Mouse (Mus musculus) liver, postnatal 0 days (tissue): ENCODE results near the gene Coq8b. TPM values are rescaled to one million over a fixed set of nuclear protein-coding genes. Genes with fewer than 3 reads are reported as not detected.
A peak's percentile ranks its signal among the peaks of the same experiment; 100 is the strongest.

Source experiments
- ATAC-seq: fragments of 200-750 bp; cut with Nextera tagmentation; 2 replicates; pipeline ENCODE4 v1.8.0; 2017; ENCODE audit warnings: mild to moderate bottlenecking, moderate library complexity
- DNase-seq: peaks from one replicate; pipeline ENCODE4 v3.0.0-alpha.2; 2016
- H3K27ac ChIP-seq: fragments of 300-500 bp; sonication (generic); 2 replicates; pipeline ENCODE4 v1.5.1; 2014; ENCODE audit warnings: antibody characterized with exemption, moderate library complexity, mild to moderate bottlenecking, low read depth
- H3K27me3 ChIP-seq: fragments of 300-500 bp; sonication (generic); 2 replicates; pipeline ENCODE4 v1.6.1; 2014; ENCODE audit warnings: low read length, control low read depth, mixed read lengths; ENCODE audit not compliant: insufficient read depth
- H3K36me3 ChIP-seq: fragments of 300-500 bp; sonication (generic); replicated peaks from 2 replicates; pipeline ENCODE4 v1.6.1; 2014; ENCODE audit warnings: mild to moderate bottlenecking, control low read depth, low read length, moderate library complexity, mixed read lengths; ENCODE audit not compliant: insufficient read depth
- H3K4me1 ChIP-seq: fragments of 300-500 bp; sonication (generic); 2 replicates; pipeline ENCODE4 v1.6.1; 2014; ENCODE audit warnings: antibody characterized with exemption, mild to moderate bottlenecking, control low read depth; ENCODE audit not compliant: insufficient read depth
- H3K4me2 ChIP-seq: fragments of 300-500 bp; sonication (generic); 2 replicates; pipeline ENCODE4 v1.6.1; 2014; ENCODE audit warnings: low read depth, mild to moderate bottlenecking, low read length, moderate library complexity, mixed read lengths
- H3K4me3 ChIP-seq: fragments of 300-500 bp; sonication (generic); 2 replicates; pipeline ENCODE4 v1.5.1; 2014; ENCODE audit warnings: low read depth, low read length
- H3K9ac ChIP-seq: fragments of 300-500 bp; sonication (generic); replicated peaks from 2 replicates; pipeline ENCODE4 v1.6.1; 2014; ENCODE audit warnings: mild to moderate bottlenecking, moderate library complexity
- H3K9me3 ChIP-seq: fragments of 300-500 bp; sonication (generic); 2 replicates; pipeline ENCODE4 v1.6.1; 2016; ENCODE audit warnings: mild to moderate bottlenecking, control low read depth, low read length, mixed read lengths
- CTCF ChIP-seq: sonication (generic); IDR thresholded peaks from 2 replicates; pipeline ENCODE4 v1.5.1; 2016; ENCODE audit warnings: antibody characterized with exemption, low read depth
- EP300 ChIP-seq: IDR thresholded peaks from 2 replicates; pipeline ENCODE4 v1.6.1; 2016; ENCODE audit warnings: antibody characterized with exemption, low read depth, mild to moderate bottlenecking
- WGBS: fragments of 180-500 bp; shearing (Covaris S2); extraction: QIAGEN DNeasy Blood & Tissue Kit; methylation state at CpG from one replicate; pipeline ENCODE4 v1.1.7; 2014; ENCODE audit not compliant: insufficient replicate concordance; 5-methylcytosine and 5-hydroxymethylcytosine counted together
- polyA plus RNA-seq: library from polyadenylated mRNA; unstranded; fragments of >200 nt; fragmentation: Nextera tagmentation; extraction: Ambion mirVana; gene quantifications from 2 replicates; pipeline ENCODE4 v1.2.1, GENCODE M21; 2015

The Coq8b gene
- polyA plus RNA-seq, 1 experiment from 2014 or later: 20.1 TPM

DNA sequence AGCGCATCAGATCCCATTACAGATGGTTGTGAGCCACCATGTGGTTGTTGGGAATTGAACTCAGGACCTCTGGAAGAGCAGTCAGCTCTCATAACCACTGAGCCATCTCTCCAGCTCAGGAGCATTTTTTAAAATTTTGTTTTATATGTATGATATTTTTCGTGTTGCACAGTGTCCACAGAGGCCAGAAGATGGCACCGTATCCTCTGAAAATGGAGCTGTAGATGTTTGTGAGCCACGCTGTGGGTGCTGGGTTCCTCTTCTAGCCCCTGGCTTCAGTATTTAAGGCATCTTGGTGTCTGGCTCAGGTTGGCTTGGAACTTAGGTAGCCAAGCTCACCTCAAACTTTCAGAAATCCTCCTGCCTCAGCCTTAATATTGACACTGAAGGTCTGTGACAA, 63.7 kb downstream of the Coq8b start:
- no peak for ATAC-seq
- no peak for DNase-seq
- no peak overlapping the region for H3K27ac ChIP-seq
- no peak overlapping the region for H3K4me2 ChIP-seq
- no peak overlapping the region for H3K9ac ChIP-seq
- H3K4me1 ChIP-seq: no peaks in the 10 kb centered on the region
- no peaks in the 10 kb centered on the region for H3K9me3 ChIP-seq
- no peak overlapping the region for H3K4me3 ChIP-seq
- H3K27me3 ChIP-seq: no peaks in the 10 kb centered on the region
- WGBS: 80% methylated on average over 4 of the region's 4 CpGs
- H3K36me3 ChIP-seq: no peaks in the 10 kb centered on the region
- TF ChIP-seq CTCF: no peak
- no peak for TF ChIP-seq EP300

DNA sequence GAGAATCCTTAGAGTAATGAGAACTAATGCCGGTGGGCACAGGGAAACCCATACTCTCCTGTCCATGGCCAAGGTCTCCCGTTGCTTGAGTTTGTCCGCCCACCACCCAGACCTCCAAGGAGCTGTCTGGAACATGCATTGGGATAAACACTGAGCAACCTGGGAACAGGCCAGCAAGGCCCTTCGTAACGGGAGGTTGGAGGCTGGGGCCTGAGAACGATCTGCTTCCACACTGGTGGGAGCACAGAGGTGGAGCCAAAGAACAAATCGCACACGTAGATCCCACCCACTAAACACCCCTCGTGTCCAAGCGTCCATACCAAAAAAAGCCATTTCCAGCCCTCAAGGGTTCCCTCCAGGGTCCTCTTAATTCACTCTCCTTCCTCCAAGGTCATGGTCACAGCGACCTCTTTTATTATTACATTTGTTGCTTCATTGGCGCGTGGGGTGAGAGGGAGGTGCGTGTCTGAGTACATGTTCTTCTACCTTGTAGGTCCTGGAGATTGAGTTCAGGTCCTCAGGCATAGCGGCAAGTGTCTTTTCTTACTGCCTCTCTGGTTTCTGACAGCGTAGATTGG, 65.3 kb downstream of the Coq8b start:
- H3K36me3 ChIP-seq: no peaks in the 10 kb centered on the region
- H3K4me3 ChIP-seq: no peak overlapping the region
- WGBS: 80% methylated on average over 16 of the region's 16 CpGs
- H3K4me1 ChIP-seq: no peaks in the 10 kb centered on the region
- H3K27me3 ChIP-seq: peaks cover 3% of the 10 kb centered on the region; the same call in 1 of the 2 replicates
- no peak overlapping the region for H3K27ac ChIP-seq
- DNase-seq (no peak), ATAC-seq (no peak)
- H3K4me2 ChIP-seq: no peak overlapping the region
- TF ChIP-seq CTCF: no peak
- no peak for TF ChIP-seq EP300
- H3K9ac ChIP-seq: no peak overlapping the region
- H3K9me3 ChIP-seq: no peaks in the 10 kb centered on the region

DNA sequence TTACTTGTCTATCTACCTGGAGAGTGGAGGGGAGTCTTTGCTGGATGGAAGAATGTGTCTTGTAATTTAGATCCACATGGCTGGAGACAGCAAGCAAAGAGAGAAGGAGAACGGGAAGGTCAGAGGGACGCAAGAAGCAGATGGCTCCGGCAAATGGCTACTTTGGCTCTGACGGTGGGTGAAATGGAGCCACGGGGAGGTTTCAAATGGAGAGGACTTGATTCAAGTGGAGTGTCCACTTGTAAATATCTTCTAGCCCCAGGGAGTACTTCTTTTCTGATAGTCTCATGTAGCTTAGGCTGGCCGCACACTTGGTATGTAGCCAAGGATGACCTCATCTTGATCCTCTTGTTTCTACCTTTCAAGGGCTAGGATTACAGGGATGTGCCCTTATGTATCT, 66.0 kb downstream of the Coq8b start:
- Histone ChIP-seq H3K4me2 (no peak overlapping the region), H3K36me3 (no peaks in the 10 kb centered on the region), H3K9ac (no peak overlapping the region), H3K27me3 (peaks cover 3% of the 10 kb centered on the region; the same call in 1 of the 2 replicates), H3K27ac (no peak overlapping the region), H3K4me1 (no peaks in the 10 kb centered on the region), H3K4me3 (no peak overlapping the region), H3K9me3 (no peaks in the 10 kb centered on the region)
- TF ChIP-seq CTCF (no peak), EP300 (no peak)
- ATAC-seq (no peak), DNase-seq (no peak)
- WGBS: 87% methylated on average over 6 of the region's 6 CpGs

DNA sequence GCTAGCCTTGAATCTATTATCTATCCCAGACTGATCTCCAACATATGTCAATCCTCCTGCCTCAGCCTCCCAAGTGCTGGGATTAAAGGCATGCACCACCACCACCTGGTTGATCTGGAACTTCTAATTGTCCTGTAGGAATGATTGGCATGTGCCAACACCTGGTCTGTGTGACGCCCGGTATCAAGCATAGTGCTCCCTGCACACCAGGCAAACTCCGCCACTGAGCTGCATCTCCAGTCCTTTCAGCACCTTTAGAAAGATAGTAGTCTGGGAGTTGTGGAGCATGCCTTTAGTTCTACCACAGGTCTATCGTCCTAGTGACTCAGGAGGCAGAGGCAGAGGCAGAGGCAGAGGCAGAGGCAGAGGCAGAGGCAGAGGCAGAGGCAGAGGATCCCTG, 67.5 kb downstream of the Coq8b start:
- H3K27ac ChIP-seq: no peak overlapping the region
- no peak overlapping the region for H3K4me2 ChIP-seq
- H3K27me3 ChIP-seq: peaks cover 3% of the 10 kb centered on the region; the same call in 1 of the 2 replicates
- WGBS: 72% methylated on average over 4 of the region's 4 CpGs
- H3K9ac ChIP-seq: no peak overlapping the region
- no peak overlapping the region for H3K4me3 ChIP-seq
- H3K4me1 ChIP-seq: no peaks in the 10 kb centered on the region
- no peaks in the 10 kb centered on the region for H3K36me3 ChIP-seq
- DNase-seq: no peak
- no peaks in the 10 kb centered on the region for H3K9me3 ChIP-seq
- no peak for ATAC-seq
- TF ChIP-seq EP300 (no peak), CTCF (no peak)

DNA sequence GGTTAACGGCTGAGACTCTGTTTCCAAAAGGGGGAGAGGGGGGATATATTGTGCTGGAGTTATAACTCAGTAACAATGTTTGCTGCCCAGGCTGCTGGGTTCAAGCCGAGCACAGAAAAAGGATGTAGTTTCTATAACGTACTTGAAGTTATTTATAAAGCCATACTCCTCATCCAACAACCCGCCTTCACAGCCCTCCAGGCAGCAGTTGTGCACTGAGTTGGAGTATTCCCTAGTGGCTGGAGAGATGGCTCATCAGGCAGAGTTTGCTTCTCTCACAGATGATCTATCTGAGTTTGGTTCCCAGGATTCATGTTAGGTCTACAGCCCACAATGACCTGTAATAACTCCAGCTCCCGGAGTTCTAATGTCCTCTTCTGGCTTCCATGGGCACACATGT, 68.0 kb downstream of the Coq8b start:
- Histone ChIP-seq H3K4me1 (no peaks in the 10 kb centered on the region), H3K36me3 (no peaks in the 10 kb centered on the region), H3K27ac (no peak overlapping the region), H3K9me3 (no peaks in the 10 kb centered on the region), H3K9ac (no peak overlapping the region), H3K4me2 (no peak overlapping the region), H3K27me3 (peaks cover 3% of the 10 kb centered on the region; the same call in 1 of the 2 replicates), H3K4me3 (no peak overlapping the region)
- TF ChIP-seq EP300 (no peak), CTCF (no peak)
- DNase-seq: no peak
- 60% methylated on average over 5 of the region's 5 CpGs for WGBS
- ATAC-seq: no peak

DNA sequence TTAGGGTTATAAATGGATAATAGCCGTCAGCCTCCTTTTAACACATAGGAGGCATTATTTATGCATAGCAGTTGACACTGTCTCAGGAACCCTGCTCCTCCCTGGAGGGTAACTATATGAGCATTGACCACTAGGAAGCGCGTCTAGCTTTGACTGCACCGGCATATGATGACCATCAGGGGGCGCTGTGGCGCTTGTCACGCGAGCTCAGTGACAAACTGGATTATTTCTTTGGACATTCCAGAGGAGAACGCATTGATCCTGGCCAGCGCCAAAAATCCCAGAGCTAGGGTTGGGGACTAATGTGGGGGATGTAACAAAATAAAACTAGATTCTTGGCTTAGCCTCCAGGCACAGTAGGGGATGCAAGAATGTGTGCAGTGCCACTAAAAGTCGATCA, 69.3 kb downstream of the Coq8b start:
- WGBS: 8% methylated on average over 11 of the region's 11 CpGs
- Histone ChIP-seq H3K4me1 (no peaks in the 10 kb centered on the region), H3K4me2 (no peak overlapping the region), H3K27ac (no peak overlapping the region), H3K9me3 (no peaks in the 10 kb centered on the region), H3K27me3 (peaks cover 3% of the 10 kb centered on the region; the same call in 1 of the 2 replicates), H3K4me3 (no peak overlapping the region), H3K9ac (no peak overlapping the region), H3K36me3 (no peaks in the 10 kb centered on the region)
- DNase-seq (peak; percentile 82), ATAC-seq (peak; percentile 53; the same call in 1 of the 2 replicates)
- TF ChIP-seq EP300 (no peak), CTCF (peak; percentile 94)
